Mouse (Mus musculus) heart, embryonic 13.5 days (tissue): ENCODE results near the gene Kif14. TPM values are rescaled to one million over a fixed set of nuclear protein-coding genes. Genes with fewer than 3 reads are reported as not detected.
"Not testable (repeated sequence)": the region's sequence is repeated elsewhere in the genome, so short reads cannot be mapped to it uniquely, and the experiment has no call there.

ENCODE experiments used
- ATAC-seq: fragments of 200-750 bp; cut with Nextera tagmentation; 2 replicates; pipeline ENCODE4 v1.8.0; 2017; ENCODE audit warnings: moderate TSS enrichment; ENCODE audit not compliant: insufficient number of reproducible peaks, low FRiP score, low TSS enrichment; ENCODE audit errors: extremely low read depth
- H3K27ac ChIP-seq: fragments of 300-500 bp; sonication (generic); replicated peaks from 2 replicates; pipeline ENCODE4 v1.5.1; 2015; ENCODE audit warnings: moderate library complexity, mild to moderate bottlenecking, inconsistent platforms
- H3K27me3 ChIP-seq: fragments of 300-500 bp; sonication (generic); replicated peaks from 2 replicates; pipeline ENCODE4 v1.6.1; 2015; ENCODE audit warnings: mild to moderate bottlenecking, inconsistent platforms
- H3K36me3 ChIP-seq: fragments of 300-500 bp; sonication (generic); 2 replicates; pipeline ENCODE4 v1.6.1; 2015; ENCODE audit warnings: mild to moderate bottlenecking, inconsistent platforms
- H3K4me1 ChIP-seq: fragments of 300-500 bp; sonication (generic); 2 replicates; pipeline ENCODE4 v1.6.1; 2015; ENCODE audit warnings: inconsistent platforms
- H3K4me2 ChIP-seq: fragments of 300-500 bp; sonication (generic); 2 replicates; pipeline ENCODE4 v1.6.1; 2015; ENCODE audit warnings: inconsistent platforms, mild to moderate bottlenecking, moderate library complexity
- H3K4me3 ChIP-seq: fragments of 300-500 bp; sonication (generic); 2 replicates; pipeline ENCODE4 v1.5.1; 2015; ENCODE audit warnings: moderate library complexity, mild to moderate bottlenecking, inconsistent platforms
- H3K9ac ChIP-seq: fragments of 300-500 bp; sonication (generic); 2 replicates; pipeline ENCODE4 v1.6.1; 2015; ENCODE audit warnings: inconsistent platforms, mild to moderate bottlenecking, moderate library complexity
- H3K9me3 ChIP-seq: fragments of 300-500 bp; sonication (generic); 2 replicates; pipeline ENCODE4 v1.6.1; 2016; ENCODE audit warnings: inconsistent platforms
- WGBS: fragments of 180-500 bp; shearing (Covaris S2); methylation state at CpG from one replicate; pipeline ENCODE4 v1.1.7; 2015; ENCODE audit warnings: mixed read lengths; 5-methylcytosine and 5-hydroxymethylcytosine counted together
- polyA plus RNA-seq: library from polyadenylated mRNA; unstranded; fragments of >200 nt; fragmentation: Nextera tagmentation; extraction: Ambion mirVana; gene quantifications from 2 replicates; pipeline ENCODE4 v1.2.1, GENCODE M21; 2015

Gene Kif14
- polyA plus RNA-seq, 1 experiment from 2014 or later = 5.0 TPM

GRCm38 (mm10) chr1:136536947-136537346 lies 70.8 kb downstream of the Kif14 start:
- 84% methylated on average over 6 of the region's 6 CpGs for whole genome bisulfite sequencing
- no peak overlapping the region for H3K4me3 ChIP-seq
- no peaks in the 10 kb centered on the region for H3K27me3 ChIP-seq
- H3K4me2 ChIP-seq = no peak overlapping the region
- 0 out of 2 replicates have a peak, but pooled peaks cover 3% of the 10 kb centered on the region for H3K36me3 ChIP-seq
- H3K9me3 ChIP-seq = no peaks in the 10 kb centered on the region; the same call in 1 of the 2 replicates
- H3K4me1 ChIP-seq = peaks cover 20% of the 10 kb centered on the region
- H3K27ac ChIP-seq = no peak overlapping the region
- H3K9ac ChIP-seq = no peak overlapping the region
- ATAC-seq = no peak

DNA sequence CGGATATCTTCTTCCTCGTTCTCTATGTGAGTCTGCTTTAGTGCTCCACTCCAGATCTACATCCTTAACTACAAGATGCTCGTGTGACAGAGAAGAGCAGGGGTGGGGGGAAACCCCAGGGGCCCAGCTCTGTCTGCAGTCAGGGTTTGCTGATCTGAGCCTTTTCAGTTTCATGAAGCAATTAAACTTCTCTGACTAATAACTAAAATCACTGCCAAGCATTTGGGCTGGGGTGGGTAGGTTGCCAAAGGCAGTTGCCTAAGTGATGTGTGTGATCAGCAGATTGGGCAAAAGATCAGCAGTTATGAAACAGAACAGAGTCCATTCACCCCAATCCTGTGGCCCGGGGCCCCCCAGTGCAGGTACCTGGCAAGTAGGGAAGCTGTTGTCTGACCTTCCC lies 72.1 kb downstream of the Kif14 start:
- no peak overlapping the region for H3K4me2 ChIP-seq
- no peaks in the 10 kb centered on the region for H3K27me3 ChIP-seq
- no peaks in the 10 kb centered on the region; the same call in 1 of the 2 replicates for H3K9me3 ChIP-seq
- ATAC-seq = no peak
- H3K9ac ChIP-seq = no peak overlapping the region
- no peak overlapping the region for H3K4me3 ChIP-seq
- peaks cover 21% of the 10 kb centered on the region for H3K4me1 ChIP-seq
- H3K27ac ChIP-seq = no peak overlapping the region
- H3K36me3 ChIP-seq = 0 out of 2 replicates have a peak, but pooled peaks cover 3% of the 10 kb centered on the region
- WGBS = 80% methylated on average over 4 of the region's 4 CpGs

- no peaks in the 10 kb centered on the region for H3K27me3 ChIP-seq
- H3K9ac ChIP-seq = no peak overlapping the region; the same call in 1 of the 2 replicates
- peak overlapping the region; percentile 67 for H3K27ac ChIP-seq
- 29% methylated on average over 9 of the region's 9 CpGs for WGBS
- no peaks in the 10 kb centered on the region; the same call in 1 of the 2 replicates for H3K9me3 ChIP-seq
- no peak overlapping the region for H3K4me3 ChIP-seq
- 0 out of 2 replicates have a peak, but pooled peaks cover 3% of the 10 kb centered on the region for H3K36me3 ChIP-seq
- peaks cover 21% of the 10 kb centered on the region for H3K4me1 ChIP-seq
- H3K4me2 ChIP-seq = peak overlapping the region; percentile 51
- ATAC-seq = no peak
These were observed 74.3 kb downstream of the Kif14 start for GRCm38 (mm10) chr1:136540407-136540895.

DNA sequence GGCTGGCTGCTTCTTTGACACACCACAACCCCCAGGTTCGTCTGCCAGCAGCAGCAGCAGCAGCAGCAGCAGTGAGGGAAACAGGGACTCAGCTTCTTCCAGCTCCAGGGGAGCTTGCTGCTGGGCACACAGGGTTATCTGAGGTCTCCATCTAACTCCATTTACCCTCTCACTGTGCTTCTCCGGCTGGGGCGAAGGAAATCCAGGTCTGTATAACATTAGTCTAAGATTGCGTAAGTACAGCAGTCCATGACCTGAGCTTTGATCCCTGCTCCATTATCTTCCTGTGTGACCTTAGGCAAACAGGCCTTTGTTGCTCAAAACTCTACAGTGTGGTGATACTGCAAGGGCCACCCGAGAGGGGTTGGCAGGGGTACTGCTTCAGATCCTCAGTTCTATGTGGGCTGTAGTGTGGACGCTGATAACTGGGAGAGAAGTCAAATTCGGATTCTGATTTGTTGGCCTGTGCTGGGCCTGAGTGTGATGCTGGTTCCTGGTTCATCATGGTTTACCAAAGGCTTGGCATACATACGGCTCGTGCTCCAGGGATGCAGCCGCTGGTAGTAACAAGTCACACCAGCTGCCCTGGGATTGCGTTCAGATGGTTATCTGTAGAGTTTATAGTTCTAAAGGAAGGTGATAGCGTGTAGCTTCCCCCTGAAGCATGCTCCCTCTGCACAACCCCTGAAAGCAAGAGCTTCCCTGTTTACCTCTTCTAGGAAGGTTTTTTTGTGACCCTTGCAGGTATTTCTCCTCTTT lies 75.7 kb downstream of the Kif14 start:
- H3K27ac ChIP-seq = peak overlapping the region; percentile 67
- H3K4me2 ChIP-seq = no peak overlapping the region
- 0 out of 2 replicates have a peak, but pooled peaks cover 3% of the 10 kb centered on the region for H3K36me3 ChIP-seq
- ATAC-seq = no peak
- no peak overlapping the region for H3K4me3 ChIP-seq
- no peaks in the 10 kb centered on the region for H3K27me3 ChIP-seq
- 58% methylated on average over 12 of the region's 12 CpGs for WGBS
- H3K9ac ChIP-seq = no peak overlapping the region; the same call in 1 of the 2 replicates
- H3K9me3 ChIP-seq = peaks cover 4% of the 10 kb centered on the region; the same call in 1 of the 2 replicates
- H3K4me1 ChIP-seq = peaks cover 21% of the 10 kb centered on the region

DNA sequence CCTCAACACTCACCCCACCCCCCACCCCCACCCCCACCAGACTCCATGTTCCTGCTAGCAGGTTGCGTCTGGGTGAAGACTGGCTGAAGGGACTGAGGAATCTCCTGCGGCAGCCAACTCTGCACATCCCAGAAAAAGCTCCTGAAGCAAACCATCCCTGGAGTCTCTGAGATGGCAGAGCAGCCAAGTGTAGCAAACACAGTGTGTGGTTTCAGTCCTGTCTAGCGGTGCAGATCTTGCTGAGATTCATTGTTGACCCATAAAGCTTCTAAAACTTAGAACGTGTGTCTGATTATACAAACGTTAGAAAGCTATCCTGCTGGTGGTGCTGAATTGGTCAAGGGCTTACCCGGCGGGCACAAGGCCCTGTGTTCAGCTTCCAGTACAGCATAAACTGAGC lies 77.8 kb downstream of the Kif14 start:
- H3K27ac ChIP-seq = no peak overlapping the region
- H3K9me3 ChIP-seq = peaks cover 4% of the 10 kb centered on the region; the same call in 1 of the 2 replicates
- no peaks in the 10 kb centered on the region for H3K36me3 ChIP-seq
- 51% methylated on average over 7 of the region's 7 CpGs for WGBS
- no peak for ATAC-seq
- no peaks in the 10 kb centered on the region for H3K27me3 ChIP-seq
- H3K4me1 ChIP-seq = peaks cover 27% of the 10 kb centered on the region
- H3K4me3 ChIP-seq = no peak overlapping the region
- no peak overlapping the region for H3K4me2 ChIP-seq
- no peak overlapping the region for H3K9ac ChIP-seq

DNA sequence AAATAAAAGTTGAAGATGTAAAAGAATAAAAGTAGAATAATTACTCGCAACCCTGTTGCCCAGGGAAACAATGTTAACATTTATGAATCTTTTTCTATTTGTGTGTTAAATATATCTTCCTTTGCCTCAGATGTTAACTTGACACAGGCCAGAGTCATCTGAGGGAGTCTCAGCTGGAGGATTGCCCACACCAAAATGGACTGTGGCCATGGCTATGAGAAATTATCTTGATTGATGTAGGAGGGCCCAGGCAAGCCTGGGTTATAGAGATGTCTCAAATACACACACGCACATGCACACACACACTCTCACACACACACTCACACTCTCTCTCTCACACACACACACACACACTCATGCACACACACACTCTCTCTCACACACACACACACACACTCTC lies 80.9 kb downstream of the Kif14 start:
- Histone ChIP-seq H3K9me3 (peaks cover 4% of the 10 kb centered on the region; the same call in 1 of the 2 replicates), H3K4me1 (peaks cover 7% of the 10 kb centered on the region), H3K4me3 (no peak overlapping the region), H3K36me3 (no peaks in the 10 kb centered on the region), H3K27me3 (no peaks in the 10 kb centered on the region), H3K9ac (no peak overlapping the region), H3K4me2 (no peak overlapping the region), H3K27ac (no peak overlapping the region)
- 62% methylated on average over 2 of the region's 2 CpGs for WGBS
- no peak for ATAC-seq

DNA sequence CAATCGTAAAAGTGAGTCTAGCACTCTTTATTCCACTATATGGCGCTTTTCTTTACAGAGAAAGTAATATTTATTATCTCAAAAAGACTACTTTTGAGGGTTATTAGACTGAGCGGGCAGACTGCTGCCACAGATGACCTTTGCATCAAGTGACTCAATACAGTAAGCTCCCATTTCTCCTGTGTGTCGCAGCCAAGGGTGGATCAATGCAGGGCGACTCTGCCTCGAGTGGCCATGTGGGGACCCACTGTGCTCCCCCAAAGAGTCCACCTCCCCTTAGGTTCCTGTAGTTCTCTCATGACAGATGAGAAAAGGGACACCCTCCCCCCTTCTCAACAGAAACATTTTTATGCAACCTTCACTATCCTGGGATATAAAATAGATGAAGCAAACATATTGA lies 84.1 kb downstream of the Kif14 start:
- Histone ChIP-seq H3K27me3 (no peaks in the 10 kb centered on the region), H3K27ac (no peak overlapping the region), H3K9me3 (peaks cover 4% of the 10 kb centered on the region; the same call in 1 of the 2 replicates), H3K4me3 (no peak overlapping the region), H3K4me2 (no peak overlapping the region), H3K9ac (no peak overlapping the region), H3K4me1 (peaks cover 7% of the 10 kb centered on the region; the same call in 1 of the 2 replicates), H3K36me3 (no peaks in the 10 kb centered on the region)
- no peak for ATAC-seq
- 88% methylated on average over 6 of the region's 6 CpGs for WGBS

DNA sequence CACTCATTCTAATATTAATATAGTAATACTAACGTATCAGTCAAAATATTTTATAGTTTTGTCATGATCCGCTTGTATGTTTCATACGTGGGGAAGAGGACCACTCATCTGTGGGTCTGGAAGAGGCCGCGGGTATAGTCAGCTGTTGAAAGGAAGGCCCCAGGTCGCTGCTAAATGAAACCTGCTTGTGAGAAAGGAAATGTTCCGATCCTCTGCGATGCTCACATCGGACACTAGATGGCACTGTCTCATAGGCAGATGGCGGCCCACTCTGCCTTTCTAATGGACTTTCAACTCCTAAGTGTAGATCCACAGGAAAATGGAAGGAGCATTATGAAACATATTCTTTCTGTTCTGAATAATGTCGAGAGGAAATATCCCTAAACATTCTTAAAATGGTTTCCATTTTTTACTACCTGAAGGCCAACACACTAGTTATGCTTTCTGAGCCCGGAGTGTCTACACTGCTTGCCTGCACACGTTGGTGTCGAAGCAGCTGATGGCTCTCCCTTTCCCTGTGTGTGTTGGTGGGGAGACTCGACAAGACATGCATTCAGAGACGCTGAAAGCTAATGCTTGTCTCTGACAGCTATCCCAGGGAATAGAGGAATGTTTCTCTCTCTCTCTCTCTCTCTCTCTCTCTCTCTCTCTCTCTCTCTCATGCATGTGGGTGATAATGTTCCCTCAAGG lies 84.9 kb downstream of the Kif14 start:
- H3K27me3 ChIP-seq = no peaks in the 10 kb centered on the region
- no peak overlapping the region for H3K4me3 ChIP-seq
- H3K9ac ChIP-seq = no peak overlapping the region
- H3K9me3 ChIP-seq = peaks cover 4% of the 10 kb centered on the region; the same call in 1 of the 2 replicates
- H3K4me2 ChIP-seq = no peak overlapping the region
- H3K4me1 ChIP-seq = peaks cover 12% of the 10 kb centered on the region
- H3K36me3 ChIP-seq = no peaks in the 10 kb centered on the region
- no peak for ATAC-seq
- H3K27ac ChIP-seq = no peak overlapping the region
- WGBS = 25% methylated on average over 16 of the region's 16 CpGs

DNA sequence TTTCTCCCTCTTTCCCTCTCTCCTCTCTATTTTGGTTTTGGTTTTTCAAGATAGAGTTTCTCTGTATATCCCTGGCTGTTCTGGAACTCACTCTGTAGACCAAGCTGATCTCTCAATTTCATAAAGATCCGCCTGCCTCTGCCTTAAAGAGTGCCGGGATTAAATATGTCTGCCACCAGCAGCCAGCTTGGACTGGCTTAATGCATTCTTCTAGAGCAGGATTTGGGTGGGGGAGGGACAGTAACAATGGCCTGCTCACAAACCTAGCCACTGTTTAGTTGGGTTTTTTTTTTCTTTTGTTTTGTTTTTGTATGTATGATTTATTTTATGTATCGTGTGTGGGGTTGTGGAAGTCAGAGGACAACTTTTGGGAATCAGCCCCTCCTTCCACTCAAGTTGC lies 88.5 kb downstream of the Kif14 start:
- no peak overlapping the region for H3K27ac ChIP-seq

DNA sequence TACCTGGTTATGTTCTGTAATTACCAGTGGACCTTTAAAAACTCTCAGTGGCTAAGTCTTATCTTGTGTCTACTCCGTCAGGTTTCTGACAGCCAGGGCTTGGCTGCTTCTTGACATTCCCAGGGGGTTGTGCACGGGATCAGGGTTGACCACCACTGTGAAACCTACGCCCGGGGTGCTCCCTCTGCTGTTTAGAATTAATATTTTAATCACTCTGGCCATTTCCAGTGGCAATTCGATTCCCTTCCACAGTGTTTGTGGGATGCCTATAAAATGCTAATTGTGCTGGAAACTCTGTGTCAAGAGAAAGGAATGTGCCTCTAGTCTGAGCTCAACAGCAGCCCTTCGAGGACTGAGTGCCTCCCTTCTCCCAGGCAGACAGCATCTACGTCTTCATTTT lies 89.7 kb downstream of the Kif14 start:
- H3K27me3 ChIP-seq = no peaks in the 10 kb centered on the region
- WGBS = 21% methylated on average over 7 of the region's 7 CpGs
- no peak overlapping the region for H3K4me3 ChIP-seq
- H3K9me3 ChIP-seq = no peaks in the 10 kb centered on the region
- ATAC-seq = no peak
- no peak overlapping the region; the same call in 1 of the 2 replicates for H3K9ac ChIP-seq
- peaks cover 14% of the 10 kb centered on the region for H3K4me1 ChIP-seq
- peak overlapping the region; percentile 36 for H3K4me2 ChIP-seq
- 0 out of 2 replicates have a peak overlapping the region, but pooled peaks have one; percentile 24 for H3K27ac ChIP-seq
- no peaks in the 10 kb centered on the region for H3K36me3 ChIP-seq

More for the DNA sequence above, 88.5 kb downstream of the Kif14 start:
- Histone ChIP-seq H3K36me3 (no peaks in the 10 kb centered on the region), H3K4me2 (no peak overlapping the region), H3K4me3 (no peak overlapping the region), H3K9me3 (no peaks in the 10 kb centered on the region), H3K4me1 (peaks cover 12% of the 10 kb centered on the region), H3K27me3 (no peaks in the 10 kb centered on the region), H3K9ac (no peak overlapping the region)
- ATAC-seq = no peak
- 82% methylated on average over 3 of the region's 3 CpGs for WGBS

DNA sequence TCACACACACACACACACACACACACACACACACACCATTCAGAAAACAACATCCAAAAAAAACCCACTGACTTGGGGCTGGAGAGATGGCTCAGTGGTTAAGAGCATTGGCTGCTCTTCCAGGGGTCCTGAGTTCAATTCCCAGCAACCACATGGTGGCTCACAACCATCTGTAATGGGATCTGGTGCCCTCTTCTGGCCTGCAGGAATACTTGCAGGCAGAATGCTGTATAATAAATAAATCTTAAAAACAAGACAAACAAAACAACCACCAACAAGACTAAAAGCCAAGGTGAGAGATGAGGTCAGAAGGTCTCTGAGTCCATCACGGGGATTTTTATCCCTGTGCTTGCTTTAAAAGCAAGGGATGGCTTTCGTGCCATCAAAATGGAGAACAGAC lies 90.5 kb downstream of the Kif14 start:
- not testable (repeated sequence) for H3K27ac ChIP-seq, ATAC-seq, H3K4me2 ChIP-seq, H3K36me3 ChIP-seq, H3K9me3 ChIP-seq, H3K27me3 ChIP-seq, H3K9ac ChIP-seq, H3K4me3 ChIP-seq
- peaks cover 19% of the 10 kb centered on the region for H3K4me1 ChIP-seq
- 93% methylated on average over 2 of the region's 2 CpGs for WGBS
